Mouse (Mus musculus) intestine, embryonic 16.5 days (tissue): Measurements from ENCODE around the gene Gm49405. TPM values are rescaled to one million over a fixed set of nuclear protein-coding genes. Genes with fewer than 3 reads are reported as not detected.
A peak's percentile ranks its signal among the peaks of the same experiment; 100 is the strongest.

ENCODE experiments used
- ATAC-seq: fragments of 200-750 bp; cut with Nextera tagmentation; 2 replicates; pipeline ENCODE4 v1.8.0; 2017; ENCODE audit warnings: moderate TSS enrichment, moderate library complexity
- H3K27ac ChIP-seq: fragments of 300-500 bp; sonication (generic); 2 replicates; pipeline ENCODE4 v1.5.1; 2014; ENCODE audit warnings: mild to moderate bottlenecking, low read length
- H3K27me3 ChIP-seq: fragments of 300-500 bp; sonication (generic); replicated peaks from 2 replicates; pipeline ENCODE4 v1.6.1; 2014; ENCODE audit warnings: low read length, control low read depth, mixed read lengths; ENCODE audit not compliant: control insufficient read depth, insufficient read depth
- H3K36me3 ChIP-seq: fragments of 300-500 bp; sonication (generic); 2 replicates; pipeline ENCODE4 v1.6.1; 2014; ENCODE audit warnings: low read length, control low read depth; ENCODE audit not compliant: control insufficient read depth, insufficient read depth
- H3K4me1 ChIP-seq: fragments of 300-500 bp; sonication (generic); 2 replicates; pipeline ENCODE4 v1.6.1; 2014; ENCODE audit warnings: low read length, control low read depth, mixed read lengths; ENCODE audit not compliant: control insufficient read depth, insufficient read depth
- H3K4me2 ChIP-seq: fragments of 300-500 bp; sonication (generic); 2 replicates; pipeline ENCODE4 v1.6.1; 2014; ENCODE audit warnings: low read depth, low read length, control low read depth
- H3K4me3 ChIP-seq: fragments of 300-500 bp; sonication (generic); 2 replicates; pipeline ENCODE4 v1.5.1; 2014; ENCODE audit warnings: mild to moderate bottlenecking, low read length
- H3K9ac ChIP-seq: fragments of 300-500 bp; sonication (generic); 2 replicates; pipeline ENCODE4 v1.6.1; 2014; ENCODE audit warnings: low read depth, low read length
- H3K9me3 ChIP-seq: fragments of 300-500 bp; sonication (generic); 2 replicates; pipeline ENCODE4 v1.6.1; 2016; ENCODE audit warnings: low read length, control low read depth; ENCODE audit not compliant: control insufficient read depth
- WGBS: fragments of 180-500 bp; shearing (Covaris S2); extraction: QIAGEN DNeasy Blood & Tissue Kit; methylation state at CpG from one replicate; pipeline ENCODE4 v1.1.7; 2014; 5-methylcytosine and 5-hydroxymethylcytosine counted together
- polyA plus RNA-seq: library from polyadenylated mRNA; unstranded; fragments of >200 nt; fragmentation: Nextera tagmentation; extraction: Ambion mirVana; gene quantifications from 2 replicates; pipeline ENCODE4 v1.2.1, GENCODE M21; 2015

Gm49405 gene
- polyA plus RNA-seq, 1 experiment from 2014 or later, result 2.4 TPM

GRCm38 (mm10) chr19:4017921-4018587 lies 17.6 kb downstream of the Gm49405 start:
- H3K27ac ChIP-seq, result no peak overlapping the region
- H3K9ac ChIP-seq, result no peak overlapping the region
- H3K9me3 ChIP-seq, result no peaks in the 10 kb centered on the region
- H3K4me1 ChIP-seq, result peaks cover 14% of the 10 kb centered on the region; the same call in 1 of the 2 replicates
- ATAC-seq, result no peak
- no peak overlapping the region for H3K4me3 ChIP-seq
- H3K27me3 ChIP-seq, result no peaks in the 10 kb centered on the region
- H3K4me2 ChIP-seq, result no peak overlapping the region
- WGBS, result 55% methylated on average over 10 of the region's 10 CpGs
- H3K36me3 ChIP-seq, result no peaks in the 10 kb centered on the region

DNA sequence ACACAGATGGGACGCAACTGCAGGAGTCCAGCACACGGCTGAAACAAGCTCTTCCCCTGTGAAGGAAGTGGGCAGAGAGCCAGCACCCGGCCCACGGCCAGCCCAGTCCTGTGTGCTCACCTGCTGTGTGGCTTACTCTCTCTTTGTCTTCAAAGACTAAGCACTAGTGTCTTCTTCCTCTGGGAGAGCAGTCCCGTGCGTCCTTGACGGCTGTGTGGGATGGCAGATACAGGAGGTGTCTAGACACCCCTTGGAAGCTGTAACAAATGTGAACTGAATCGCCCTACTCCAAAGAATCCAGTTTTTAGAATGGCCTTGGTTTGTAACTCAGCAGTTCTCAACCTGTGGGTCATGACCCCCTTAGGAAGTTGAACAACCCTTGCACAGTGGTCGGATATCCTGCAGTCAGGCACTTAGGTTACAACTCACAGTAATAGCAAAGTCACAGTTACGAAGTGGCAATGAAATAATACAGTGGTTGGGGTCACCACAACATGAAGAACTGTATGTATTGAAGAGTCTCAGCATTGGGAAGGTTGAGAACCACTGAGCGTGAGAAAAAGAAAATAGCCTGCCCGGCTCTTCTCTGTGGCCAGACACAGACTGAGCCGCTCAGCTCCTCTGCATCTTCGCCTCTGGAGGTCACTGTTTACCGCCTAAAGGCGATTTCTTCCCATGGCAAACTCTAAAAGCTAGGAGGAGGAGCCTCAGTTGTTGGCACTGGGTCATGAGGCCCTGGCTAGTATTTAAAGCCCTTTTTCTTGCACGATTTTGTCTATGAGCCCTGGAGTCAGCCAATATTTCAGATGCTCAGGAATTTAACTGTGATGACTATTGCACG lies 18.5 kb downstream of the Gm49405 start:
- no peaks in the 10 kb centered on the region for H3K36me3 ChIP-seq
- no peaks in the 10 kb centered on the region for H3K27me3 ChIP-seq
- peak; percentile 92 for ATAC-seq
- H3K9ac ChIP-seq, result peak overlapping the region; percentile 34
- no peak overlapping the region for H3K4me2 ChIP-seq
- no peaks in the 10 kb centered on the region for H3K9me3 ChIP-seq
- peaks cover 12% of the 10 kb centered on the region; the same call in 1 of the 2 replicates for H3K4me1 ChIP-seq
- no peak overlapping the region; the same call in none of the 2 replicates for H3K27ac ChIP-seq
- no peak overlapping the region; the same call in 1 of the 2 replicates for H3K4me3 ChIP-seq
- WGBS, result 30% methylated on average over 18 of the region's 18 CpGs

GRCm38 (mm10) chr19:4023185-4023584 lies 22.8 kb downstream of the Gm49405 start:
- Histone ChIP-seq H3K9ac (no peak overlapping the region), H3K27me3 (no peaks in the 10 kb centered on the region), H3K9me3 (0 out of 2 replicates have a peak, but pooled peaks cover 3% of the 10 kb centered on the region), H3K36me3 (no peaks in the 10 kb centered on the region), H3K27ac (no peak overlapping the region), H3K4me2 (no peak overlapping the region), H3K4me3 (no peak overlapping the region), H3K4me1 (peaks cover 12% of the 10 kb centered on the region; the same call in 1 of the 2 replicates)
- ATAC-seq, result no peak
- 68% methylated on average over 7 of the region's 7 CpGs for whole genome bisulfite sequencing

GRCm38 (mm10) chr19:4027576-4027975 lies 27.1 kb downstream of the Gm49405 start:
- H3K9me3 ChIP-seq, result 0 out of 2 replicates have a peak, but pooled peaks cover 3% of the 10 kb centered on the region
- H3K27ac ChIP-seq, result no peak overlapping the region
- H3K4me3 ChIP-seq, result no peak overlapping the region
- H3K4me1 ChIP-seq, result no peaks in the 10 kb centered on the region
- no peaks in the 10 kb centered on the region for H3K27me3 ChIP-seq
- no peaks in the 10 kb centered on the region for H3K36me3 ChIP-seq
- H3K4me2 ChIP-seq, result no peak overlapping the region
- ATAC-seq, result no peak
- H3K9ac ChIP-seq, result no peak overlapping the region

DNA sequence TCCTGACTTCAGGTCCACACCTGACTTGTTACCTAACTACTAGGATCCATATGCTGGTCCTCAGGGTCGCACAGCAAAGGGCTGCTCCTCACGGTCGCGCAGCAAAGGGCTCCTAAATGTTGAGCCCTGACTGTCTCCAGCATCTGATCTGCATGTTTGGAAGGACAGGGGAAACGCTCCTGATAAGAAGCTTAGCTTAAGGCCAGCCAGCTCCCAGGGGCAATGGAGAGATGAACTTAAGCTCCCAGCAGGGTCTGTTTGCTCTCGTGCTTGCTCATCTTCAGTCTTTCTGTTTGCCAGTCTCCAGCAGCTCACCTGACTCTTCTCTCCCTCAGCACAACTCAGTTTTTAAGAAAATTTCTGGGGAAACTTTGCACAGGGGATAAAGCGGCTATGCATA lies 32.2 kb downstream of the Gm49405 start:
- Histone ChIP-seq H3K4me1 (peaks cover 12% of the 10 kb centered on the region; the same call in 1 of the 2 replicates), H3K9me3 (no peaks in the 10 kb centered on the region), H3K4me3 (no peak overlapping the region), H3K4me2 (no peak overlapping the region), H3K27ac (peak overlapping the region; percentile 51; the same call in 1 of the 2 replicates), H3K27me3 (no peaks in the 10 kb centered on the region), H3K36me3 (0 out of 2 replicates have a peak, but pooled peaks cover 2% of the 10 kb centered on the region), H3K9ac (no peak overlapping the region)
- ATAC-seq, result no peak
- 55% methylated on average over 7 of the region's 7 CpGs for WGBS

- Histone ChIP-seq H3K27ac (peak overlapping the region; percentile 81), H3K4me2 (0 out of 2 replicates have a peak overlapping the region, but pooled peaks have one; percentile 6), H3K9me3 (no peaks in the 10 kb centered on the region), H3K36me3 (0 out of 2 replicates have a peak, but pooled peaks cover 2% of the 10 kb centered on the region), H3K9ac (no peak overlapping the region), H3K4me3 (no peak overlapping the region), H3K27me3 (no peaks in the 10 kb centered on the region), H3K4me1 (peaks cover 15% of the 10 kb centered on the region)
- ATAC-seq, result peak; percentile 52
- WGBS, result 66% methylated on average over 3 of the region's 3 CpGs
Measured at GRCm38 (mm10) chr19:4033298-4033697, 32.9 kb downstream of the Gm49405 start.

- 46% methylated on average over 5 of the region's 5 CpGs for whole genome bisulfite sequencing
- Histone ChIP-seq H3K4me3 (no peak overlapping the region), H3K4me2 (0 out of 2 replicates have a peak overlapping the region, but pooled peaks have one; percentile 6), H3K27ac (peak overlapping the region; percentile 81), H3K36me3 (0 out of 2 replicates have a peak, but pooled peaks cover 2% of the 10 kb centered on the region), H3K9ac (0 out of 2 replicates have a peak overlapping the region, but pooled peaks have one; percentile 21), H3K27me3 (no peaks in the 10 kb centered on the region), H3K4me1 (peaks cover 16% of the 10 kb centered on the region), H3K9me3 (no peaks in the 10 kb centered on the region)
- ATAC-seq, result 0 out of 2 replicates have a peak, but pooled peaks have one; percentile 27
Measured at GRCm38 (mm10) chr19:4033742-4034141, 33.3 kb downstream of the Gm49405 start.

- WGBS, result 66% methylated on average over 12 of the region's 12 CpGs
- H3K4me1 ChIP-seq, result peaks cover 16% of the 10 kb centered on the region
- H3K27ac ChIP-seq, result peak overlapping the region; percentile 7
- H3K9ac ChIP-seq, result peak overlapping the region; percentile 58
- 0 out of 2 replicates have a peak, but pooled peaks cover 2% of the 10 kb centered on the region for H3K36me3 ChIP-seq
- H3K27me3 ChIP-seq, result no peaks in the 10 kb centered on the region
- H3K4me3 ChIP-seq, result peak overlapping the region; percentile 30
- peak; percentile 72 for ATAC-seq
- H3K4me2 ChIP-seq, result peak overlapping the region; percentile 46
- H3K9me3 ChIP-seq, result no peaks in the 10 kb centered on the region
Measured at GRCm38 (mm10) chr19:4036327-4037045, 36.1 kb downstream of the Gm49405 start.
